Mouse (Mus musculus): ENCODE measurements at regions not wholly inside any gene's neighbourhood (a gene's known extent, or its start where the extent isn't known, plus 50 kb on each side); places are given as distances from the start of the nearest gene placed in this dataset.
A peak's percentile ranks its signal among the peaks of the same experiment; 100 is the strongest.

DNA sequence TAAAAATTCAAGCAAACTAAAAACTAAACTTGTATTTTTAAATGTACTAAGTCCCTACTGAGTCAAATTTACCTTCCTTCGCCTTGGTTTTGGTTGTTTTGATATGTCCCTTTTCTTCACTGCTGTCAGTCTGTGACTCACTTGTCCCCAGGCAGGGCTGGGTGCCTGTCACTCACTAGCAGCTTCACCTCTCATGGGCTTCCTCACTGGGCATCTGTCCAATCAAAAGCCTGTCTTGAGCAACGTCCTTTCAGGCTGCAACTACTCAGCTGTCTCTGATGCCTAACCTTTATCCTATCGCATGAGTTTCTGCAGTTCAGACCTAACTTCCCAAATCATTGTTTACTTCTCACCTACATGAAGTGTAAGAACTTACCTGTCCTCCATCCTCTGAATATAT lies 61.2 kb upstream of the Ptchd3 start:
- ATAC-seq (ENCODE audit: poor library complexity, severe bottlenecking): peak; percentile 70

DNA sequence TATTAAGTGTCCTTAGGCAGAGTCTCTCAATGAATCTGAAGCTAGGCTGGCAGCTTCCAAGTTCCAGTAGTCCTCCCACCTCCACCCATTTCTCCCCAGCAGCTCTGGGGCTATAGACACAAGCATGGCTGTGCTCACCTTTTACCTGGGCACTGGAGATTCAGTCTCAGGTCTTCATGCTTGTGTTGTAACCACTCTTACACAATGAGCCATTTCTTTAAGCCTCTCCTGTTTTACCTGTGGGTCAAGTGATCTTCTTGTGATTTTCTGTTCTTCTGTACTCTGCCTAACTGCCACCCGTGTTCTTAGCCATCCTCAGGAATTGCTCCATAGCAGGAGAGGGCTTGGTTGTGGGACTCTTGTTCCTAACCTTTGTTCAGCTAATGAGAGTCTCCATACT lies 60.0 kb upstream of the Ptchd3 start:
- no peak for ATAC-seq (ENCODE audit: poor library complexity, severe bottlenecking)

DNA sequence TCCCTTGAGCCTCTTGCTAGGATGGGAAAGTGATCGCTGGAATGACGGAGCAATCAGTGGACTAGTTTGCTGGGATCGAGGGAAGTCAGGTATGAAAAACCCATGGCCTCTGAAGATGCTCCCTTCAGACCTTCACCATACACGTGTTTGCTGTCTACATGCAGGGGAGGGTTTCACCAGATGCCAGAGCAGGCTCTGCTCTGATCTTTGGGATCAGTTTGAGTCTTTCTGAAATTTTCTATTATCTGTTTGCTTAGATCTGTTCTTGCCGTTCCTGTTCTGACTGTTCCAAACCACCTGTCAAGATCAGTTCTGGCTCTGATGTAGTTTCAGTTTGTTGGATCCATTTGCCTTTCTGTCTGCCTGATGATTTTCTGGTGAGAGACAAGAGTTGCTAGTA lies 53.1 kb upstream of the Ptchd3 start:
- ATAC-seq (ENCODE audit: poor library complexity, severe bottlenecking): no peak

DNA sequence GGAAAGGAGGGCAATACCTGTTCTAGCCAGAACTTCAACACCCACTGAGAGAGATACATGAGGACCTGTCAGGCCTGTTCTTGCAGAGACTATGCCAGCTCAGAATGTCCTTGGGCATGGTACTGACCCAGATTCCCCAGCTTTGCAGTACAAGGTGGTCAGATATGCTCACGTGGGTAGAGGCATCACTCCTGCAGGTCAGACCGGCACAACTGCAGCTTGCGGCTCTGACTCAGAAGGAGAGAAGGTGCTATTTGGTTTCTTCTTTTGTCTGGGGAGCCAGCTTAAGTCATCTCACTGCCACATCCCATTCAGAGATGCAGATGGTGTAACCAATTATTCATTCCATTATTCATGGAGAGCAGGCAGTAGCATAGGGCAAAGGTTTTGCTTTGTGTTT lies 52.5 kb upstream of the Ptchd3 start:
- ATAC-seq (ENCODE audit: poor library complexity, severe bottlenecking): no peak

Measured in megakaryocyte, adult 5-6 weeks (primary cell).